Mouse (Mus musculus) frontal cortex, postnatal 25 days (tissue): ENCODE results near the gene Ngrn.

Experiments
- DNase-seq, 2 experiments: peaks; one replicate each; pipeline ENCODE4 v3.0.0; 2022; ENCODE audit warnings: low spot score in 2 of 2

The Ngrn gene

GRCm38 (mm10) chr7:80307766-80308165 is 46.8 kb downstream of the Ngrn start:
- no peak for DNase-seq

- no peak for DNase-seq
These were observed 49.8 kb downstream of the Ngrn start for GRCm38 (mm10) chr7:80310771-80311170.
